Mouse (Mus musculus) midbrain, embryonic 13.5 days (tissue): Measurements from ENCODE around the gene Gtpbp1. TPM values are rescaled to one million over a fixed set of nuclear protein-coding genes. Genes with fewer than 3 reads are reported as not detected.
A peak's percentile ranks its signal among the peaks of the same experiment; 100 is the strongest.

ENCODE experiments used
- ATAC-seq: fragments of 200-750 bp; cut with Nextera tagmentation; 2 replicates; pipeline ENCODE4 v1.8.0; 2017; ENCODE audit warnings: mild to moderate bottlenecking, moderate TSS enrichment, moderate library complexity
- H3K27ac ChIP-seq: fragments of 300-500 bp; sonication (generic); 2 replicates; pipeline ENCODE4 v1.5.1; 2015; ENCODE audit warnings: inconsistent platforms, mild to moderate bottlenecking, moderate library complexity
- H3K27me3 ChIP-seq: fragments of 300-500 bp; sonication (generic); 2 replicates; pipeline ENCODE4 v1.6.1; 2015; ENCODE audit warnings: mild to moderate bottlenecking, inconsistent platforms
- H3K36me3 ChIP-seq: fragments of 300-500 bp; sonication (generic); 2 replicates; pipeline ENCODE4 v1.6.1; 2015; ENCODE audit warnings: mild to moderate bottlenecking, inconsistent platforms
- H3K4me1 ChIP-seq: fragments of 300-500 bp; sonication (generic); replicated peaks from 2 replicates; pipeline ENCODE4 v1.6.1; 2015; ENCODE audit warnings: inconsistent platforms
- H3K4me2 ChIP-seq: fragments of 300-500 bp; sonication (generic); replicated peaks from 2 replicates; pipeline ENCODE4 v1.6.1; 2015; ENCODE audit warnings: moderate library complexity, mild to moderate bottlenecking, inconsistent platforms
- H3K4me3 ChIP-seq: fragments of 300-500 bp; sonication (generic); replicated peaks from 2 replicates; pipeline ENCODE4 v1.5.1; 2015; ENCODE audit warnings: mild to moderate bottlenecking, inconsistent platforms
- H3K9ac ChIP-seq: fragments of 300-500 bp; sonication (generic); replicated peaks from 2 replicates; pipeline ENCODE4 v1.6.1; 2015; ENCODE audit warnings: mild to moderate bottlenecking, inconsistent platforms
- H3K9me3 ChIP-seq: fragments of 300-500 bp; sonication (generic); 2 replicates; pipeline ENCODE4 v1.6.1; 2016; ENCODE audit warnings: mild to moderate bottlenecking, inconsistent platforms
- WGBS: fragments of 180-500 bp; shearing (Covaris S2); methylation state at CpG from one replicate; pipeline ENCODE4 v1.1.7; 2015; 5-methylcytosine and 5-hydroxymethylcytosine counted together
- polyA plus RNA-seq: library from polyadenylated mRNA; unstranded; fragments of >200 nt; fragmentation: Nextera tagmentation; extraction: Ambion mirVana; gene quantifications from 2 replicates; pipeline ENCODE4 v1.2.1, GENCODE M21; 2015

Gtpbp1 gene
- polyA plus RNA-seq, 1 experiment from 2014 or later: 49.1 TPM

GRCm38 (mm10) chr15:79763601-79764246 is 73.1 kb downstream of the Gtpbp1 start:
- WGBS: 92% methylated on average over 7 of the region's 7 CpGs
- no peak for ATAC-seq
- no peak overlapping the region for H3K9ac ChIP-seq
- H3K4me1 ChIP-seq: 0 out of 2 replicates have a peak, but pooled peaks cover 3% of the 10 kb centered on the region
- H3K4me2 ChIP-seq: no peak overlapping the region
- H3K27me3 ChIP-seq: no peaks in the 10 kb centered on the region
- no peak overlapping the region for H3K27ac ChIP-seq
- no peak overlapping the region for H3K4me3 ChIP-seq
- no peaks in the 10 kb centered on the region for H3K9me3 ChIP-seq
- peaks cover 50% of the 10 kb centered on the region for H3K36me3 ChIP-seq

- Histone ChIP-seq H3K4me1 (0 out of 2 replicates have a peak, but pooled peaks cover 7% of the 10 kb centered on the region), H3K27me3 (no peaks in the 10 kb centered on the region), H3K9ac (0 out of 2 replicates have a peak overlapping the region, but pooled peaks have one; percentile 28), H3K4me2 (no peak overlapping the region), H3K36me3 (peaks cover 50% of the 10 kb centered on the region), H3K4me3 (no peak overlapping the region), H3K27ac (no peak overlapping the region), H3K9me3 (no peaks in the 10 kb centered on the region)
- 87% methylated on average over 11 of the region's 11 CpGs for WGBS
- ATAC-seq: no peak
Observed at GRCm38 (mm10) chr15:79764539-79765267, 74.1 kb downstream of the Gtpbp1 start.

GRCm38 (mm10) chr15:79765361-79765760 is 74.7 kb downstream of the Gtpbp1 start:
- Histone ChIP-seq H3K9ac (no peak overlapping the region), H3K27ac (no peak overlapping the region)
- no peak for ATAC-seq

GRCm38 (mm10) chr15:79766168-79766567 is 75.5 kb downstream of the Gtpbp1 start:
- WGBS: 76% methylated on average over 10 of the region's 10 CpGs

More at GRCm38 (mm10) chr15:79765361-79765760, 74.7 kb downstream of the Gtpbp1 start:
- Histone ChIP-seq H3K27me3 (no peaks in the 10 kb centered on the region), H3K4me2 (no peak overlapping the region), H3K4me3 (no peak overlapping the region), H3K4me1 (0 out of 2 replicates have a peak, but pooled peaks cover 8% of the 10 kb centered on the region), H3K9me3 (no peaks in the 10 kb centered on the region), H3K36me3 (peaks cover 50% of the 10 kb centered on the region)
- WGBS: 85% methylated on average over 2 of the region's 2 CpGs

GRCm38 (mm10) chr15:79766586-79767071 is 76.0 kb downstream of the Gtpbp1 start:
- Histone ChIP-seq H3K9ac (no peak overlapping the region), H3K27me3 (no peaks in the 10 kb centered on the region), H3K9me3 (no peaks in the 10 kb centered on the region), H3K4me3 (no peak overlapping the region), H3K27ac (no peak overlapping the region), H3K4me1 (peaks cover 18% of the 10 kb centered on the region), H3K4me2 (no peak overlapping the region), H3K36me3 (peaks cover 38% of the 10 kb centered on the region)
- no peak for ATAC-seq
- 91% methylated on average over 10 of the region's 10 CpGs for WGBS

More at GRCm38 (mm10) chr15:79766168-79766567, 75.5 kb downstream of the Gtpbp1 start:
- Histone ChIP-seq H3K4me3 (no peak overlapping the region), H3K9me3 (no peaks in the 10 kb centered on the region), H3K9ac (no peak overlapping the region), H3K27ac (no peak overlapping the region), H3K4me2 (no peak overlapping the region), H3K4me1 (peaks cover 15% of the 10 kb centered on the region), H3K36me3 (peaks cover 42% of the 10 kb centered on the region), H3K27me3 (no peaks in the 10 kb centered on the region)
- no peak for ATAC-seq

GRCm38 (mm10) chr15:79767327-79767961 is 76.8 kb downstream of the Gtpbp1 start:
- Histone ChIP-seq H3K4me3 (no peak overlapping the region), H3K4me2 (no peak overlapping the region), H3K9ac (no peak overlapping the region), H3K27me3 (no peaks in the 10 kb centered on the region), H3K36me3 (peaks cover 29% of the 10 kb centered on the region), H3K9me3 (no peaks in the 10 kb centered on the region), H3K27ac (no peak overlapping the region), H3K4me1 (peaks cover 22% of the 10 kb centered on the region)
- 90% methylated on average over 16 of the region's 16 CpGs for WGBS
- ATAC-seq: no peak

GRCm38 (mm10) chr15:79768302-79768701 is 77.7 kb downstream of the Gtpbp1 start:
- peaks cover 21% of the 10 kb centered on the region for H3K36me3 ChIP-seq
- H3K27me3 ChIP-seq: no peaks in the 10 kb centered on the region
- H3K4me1 ChIP-seq: peaks cover 29% of the 10 kb centered on the region
- no peak overlapping the region for H3K4me3 ChIP-seq
- H3K27ac ChIP-seq: no peak overlapping the region
- no peaks in the 10 kb centered on the region for H3K9me3 ChIP-seq
- WGBS: 61% methylated on average over 6 of the region's 6 CpGs
- no peak for ATAC-seq
- no peak overlapping the region for H3K9ac ChIP-seq
- no peak overlapping the region for H3K4me2 ChIP-seq

- WGBS: 74% methylated on average over 21 of the region's 21 CpGs
- 0 out of 2 replicates have a peak overlapping the region, but pooled peaks have one; percentile 39 for H3K9ac ChIP-seq
Observed at GRCm38 (mm10) chr15:79770629-79771240, 80.1 kb downstream of the Gtpbp1 start.

More at GRCm38 (mm10) chr15:79770629-79771240, 80.1 kb downstream of the Gtpbp1 start:
- Histone ChIP-seq H3K4me1 (peaks cover 46% of the 10 kb centered on the region), H3K27me3 (no peaks in the 10 kb centered on the region), H3K27ac (no peak overlapping the region), H3K4me2 (no peak overlapping the region), H3K9me3 (no peaks in the 10 kb centered on the region), H3K36me3 (no peaks in the 10 kb centered on the region; the same call in 1 of the 2 replicates), H3K4me3 (no peak overlapping the region)
- ATAC-seq: no peak

Other genes starting within 250 kb of the Gtpbp1 start
- gene Csnk1e, start 235.3 kb upstream of the Gtpbp1 start, polyA plus RNA-seq: 233 and 269 TPM in 2 replicates
- not detected in 2 replicates for gene Kcnj4, start 185.6 kb upstream of the Gtpbp1 start, polyA plus RNA-seq
- 6.0 and 8.3 TPM in 2 replicates for gene Kdelr3, start 174.4 kb upstream of the Gtpbp1 start, polyA plus RNA-seq
- gene Ddx17, start 144.1 kb upstream of the Gtpbp1 start, polyA plus RNA-seq: 66.4 and 71.4 TPM in 2 replicates
- gene Dmc1, start 85.7 kb upstream of the Gtpbp1 start, polyA plus RNA-seq: 0.75 and 1.0 TPM in 2 replicates
- gene Fam227a, start 31.9 kb upstream of the Gtpbp1 start, polyA plus RNA-seq: 6.8 and 6.9 TPM in 2 replicates
- 92.4 and 94.9 TPM in 2 replicates for gene Cby1, start 31.6 kb upstream of the Gtpbp1 start, polyA plus RNA-seq
- gene Tomm22, start 20.0 kb upstream of the Gtpbp1 start, polyA plus RNA-seq: 254 and 260 TPM in 2 replicates
- gene Josd1, start 2.9 kb upstream of the Gtpbp1 start, polyA plus RNA-seq: 18.4 and 20.6 TPM in 2 replicates
- gene Sun2, start 51.7 kb downstream of the Gtpbp1 start, polyA plus RNA-seq: 8.4 and 8.5 TPM in 2 replicates
- 84.8 and 91.6 TPM in 2 replicates for gene Dnal4, start 87.0 kb downstream of the Gtpbp1 start, polyA plus RNA-seq
- gene Nptxr, start 113.9 kb downstream of the Gtpbp1 start, polyA plus RNA-seq: 18.1 and 18.6 TPM in 2 replicates
- 0.58 and 1.2 TPM in 2 replicates for gene Npcd, start 143.4 kb downstream of the Gtpbp1 start, polyA plus RNA-seq
- 53.9 and 61.4 TPM in 2 replicates for gene Cbx6, start 143.8 kb downstream of the Gtpbp1 start, polyA plus RNA-seq
- gene Apobec3, start 200.8 kb downstream of the Gtpbp1 start, polyA plus RNA-seq: 3.1 and 3.8 TPM in 2 replicates